Mouse (Mus musculus) adrenal gland, adult 10 weeks (tissue): ENCODE results near the gene Tnfsf8. TPM values are rescaled to one million over a fixed set of nuclear protein-coding genes. Genes with fewer than 3 reads are reported as not detected.

Experiments
- polyA plus RNA-seq: library from polyadenylated mRNA; stranded (reverse); fragments of 350-450 nt; fragmentation: Illumina TruSeq; extraction: RNeasy Lipid Tissue Mini Kit (QIAGEN cat#74804); gene quantifications from one replicate; pipeline ENCODE4 v1.2.3, GENCODE M21; 2014; ENCODE audit warnings: low read depth, low replicate concordance

Gene Tnfsf8
- 0.35 TPM for polyA plus RNA-seq

GRCm38 (mm10) chr4:63860688-63861540 is at the start of gene Tnfsf8:
Gene Tnfsf8 (minus strand): TSS chr4:63861347.

Other genes with a start within 250 kb of the Tnfsf8 start
- not detected for gene Tex48, start 238.9 kb downstream of the Tnfsf8 start, polyA plus RNA-seq
- not detected for gene Gm11214, start 198.0 kb downstream of the Tnfsf8 start, polyA plus RNA-seq
- gene Tnfsf15, start 116.2 kb downstream of the Tnfsf8 start, polyA plus RNA-seq = 0.52 TPM
- 6.0 TPM for gene Tnc, start 185.7 kb upstream of the Tnfsf8 start, polyA plus RNA-seq